Mouse (Mus musculus) CH12.LX (cell line): ENCODE data around the gene Klrb1b. TPM values are rescaled to one million over a fixed set of nuclear protein-coding genes. Genes with fewer than 3 reads are reported as not detected.

ENCODE experiments used
- DNase-seq: peaks from one replicate; pipeline ENCODE4 v3.0.0-alpha.2; 2013; ENCODE audit errors: extremely low read depth
- H3K27ac ChIP-seq: 2 replicates; pipeline ENCODE4 v1.5.1; 2012; ENCODE audit warnings: low read depth, mild to moderate bottlenecking, control low read depth, moderate library complexity; ENCODE audit not compliant: insufficient read depth
- H3K27me3 ChIP-seq: replicated peaks from 2 replicates; pipeline ENCODE3; 2012; ENCODE audit warnings: inconsistent platforms
- H3K36me3 ChIP-seq, 2 experiments: replicated peaks in 1 of 2; 2 replicates each; pipeline versions ENCODE3 to v1.6.1; 2012; ENCODE audit warnings: inconsistent platforms in 1 of 2, low read length in 1 of 2, mild to moderate bottlenecking in 1 of 2, mixed read lengths in 1 of 2, moderate library complexity in 1 of 2; ENCODE audit not compliant: control insufficient read depth in 1 of 2, insufficient read depth in 1 of 2
- H3K4me1 ChIP-seq, 2 experiments: 2 replicates each; pipeline ENCODE4 v1.6.1; 2012; ENCODE audit warnings: inconsistent platforms in 1 of 2, moderate library complexity in 1 of 2; ENCODE audit not compliant: insufficient read depth in 2 of 2, control insufficient read depth in 1 of 2
- H3K4me2 ChIP-seq: 2 replicates; pipeline ENCODE4 v1.6.1; 2012; ENCODE audit warnings: low read depth, mild to moderate bottlenecking, control low read depth; ENCODE audit not compliant: poor library complexity, insufficient read depth, severe bottlenecking
- H3K4me3 ChIP-seq, 3 experiments: fragments of 150-350 bp in 1 of 3; sonication (generic) in 1 of 3; replicated peaks in 1 of 3; 2 replicates each; pipeline versions ENCODE3 to v1.5.1; 2011 to 2012; ENCODE audit warnings: low read depth in 2 of 3, low read length in 2 of 3, mild to moderate bottlenecking in 2 of 3, moderate library complexity in 2 of 3, control low read depth in 1 of 3, improper control_type of control experiment in 1 of 3, inconsistent platforms in 1 of 3, mixed read lengths in 1 of 3; ENCODE audit not compliant: poor library complexity in 1 of 3
- H3K79me2 ChIP-seq: replicated peaks from 2 replicates; pipeline ENCODE4 v1.6.1; 2012; ENCODE audit warnings: mild to moderate bottlenecking, moderate library complexity; ENCODE audit not compliant: control insufficient read depth, poor library complexity, insufficient read depth, severe bottlenecking; ENCODE audit errors: extremely low read depth
- H3K9ac ChIP-seq: 2 replicates; pipeline ENCODE4 v1.6.1; 2012; ENCODE audit warnings: low read depth, mild to moderate bottlenecking, control low read depth, moderate library complexity; ENCODE audit not compliant: insufficient read depth
- H3K9me3 ChIP-seq: replicated peaks from 2 replicates; pipeline ENCODE3; 2012; ENCODE audit warnings: low read length, inconsistent platforms, mixed read lengths
- BHLHE40 ChIP-seq: IDR thresholded peaks from 2 replicates; pipeline ENCODE4 v1.6.1; 2011; ENCODE audit warnings: mild to moderate bottlenecking, low read depth, low read length, improper control_type of control experiment
- CHD1 ChIP-seq: IDR thresholded peaks from 2 replicates; pipeline ENCODE4 v1.6.1; 2012; ENCODE audit warnings: low read depth, low read length, improper control_type of control experiment, inconsistent platforms
- CHD2 ChIP-seq: IDR thresholded peaks from 2 replicates; pipeline ENCODE4 v1.6.1; 2011; ENCODE audit warnings: low read length, improper control_type of control experiment
- CTCF ChIP-seq, 2 experiments: IDR thresholded peaks in 1 of 2; conservative IDR thresholded peaks in 1 of 2; 2 replicates each; pipeline ENCODE4 v1.5.1; 2011 to 2012; ENCODE audit warnings: low read depth in 2 of 2, low read length in 2 of 2, improper control_type of control experiment in 1 of 2, inconsistent platforms in 1 of 2, mild to moderate bottlenecking in 1 of 2, moderate library complexity in 1 of 2
- E2F4 ChIP-seq: IDR thresholded peaks from 2 replicates; pipeline ENCODE4 v1.6.1; 2011; ENCODE audit warnings: low read depth, low read length, improper control_type of control experiment; ENCODE audit not compliant: insufficient replicate concordance
- ELF1 ChIP-seq: IDR thresholded peaks from 2 replicates; pipeline ENCODE4 v1.6.1; 2014; ENCODE audit warnings: low read depth, mild to moderate bottlenecking, inconsistent platforms, low read length, improper control_type of control experiment
- EP300 ChIP-seq: IDR thresholded peaks from 2 replicates; pipeline ENCODE4 v1.6.1; 2011; ENCODE audit warnings: low read length, improper control_type of control experiment
- ETS1 ChIP-seq: conservative IDR thresholded peaks from 2 replicates; pipeline ENCODE4 v1.6.1; 2012; ENCODE audit warnings: low read depth, mild to moderate bottlenecking, inconsistent platforms, low read length, improper control_type of control experiment, moderate library complexity
- GABPA ChIP-seq: IDR thresholded peaks from 2 replicates; pipeline ENCODE4 v1.6.1; 2012; ENCODE audit warnings: low read depth, low read length, improper control_type of control experiment, inconsistent platforms; ENCODE audit not compliant: insufficient replicate concordance
- HCFC1 ChIP-seq: IDR thresholded peaks from 2 replicates; pipeline ENCODE4 v1.6.1; 2012; ENCODE audit warnings: low read depth, mild to moderate bottlenecking, inconsistent platforms, low read length, improper control_type of control experiment
- IRF4 ChIP-seq: IDR thresholded peaks from 2 replicates; pipeline ENCODE4 v1.6.1; 2014; ENCODE audit warnings: low read depth, mild to moderate bottlenecking, inconsistent platforms, low read length, improper control_type of control experiment
- JUN ChIP-seq: IDR thresholded peaks from 2 replicates; pipeline ENCODE4 v1.6.1; 2011; ENCODE audit warnings: low read depth, mild to moderate bottlenecking, low read length, improper control_type of control experiment, moderate library complexity; ENCODE audit not compliant: insufficient read depth
- JUND ChIP-seq: conservative IDR thresholded peaks from 2 replicates; pipeline ENCODE4 v1.6.1; 2011; ENCODE audit warnings: low read depth, low read length, improper control_type of control experiment
- KAT2A ChIP-seq: IDR thresholded peaks from 2 replicates; pipeline ENCODE4 v1.6.1; 2012; ENCODE audit warnings: low read length, improper control_type of control experiment, inconsistent platforms; ENCODE audit not compliant: insufficient replicate concordance
- MAFK ChIP-seq: IDR thresholded peaks from 2 replicates; pipeline ENCODE4 v1.6.1; 2011; ENCODE audit warnings: low read length, improper control_type of control experiment; ENCODE audit not compliant: insufficient replicate concordance
- MAX ChIP-seq: IDR thresholded peaks from 2 replicates; pipeline ENCODE4 v1.6.1; 2011; ENCODE audit warnings: low read length, improper control_type of control experiment
- MAZ ChIP-seq: IDR thresholded peaks from 2 replicates; pipeline ENCODE4 v1.6.1; 2012; ENCODE audit warnings: low read depth, mild to moderate bottlenecking, inconsistent platforms, low read length, improper control_type of control experiment, moderate library complexity
- MEF2A ChIP-seq: IDR thresholded peaks from 2 replicates; pipeline ENCODE4 v1.6.1; 2014; ENCODE audit warnings: low read depth, mild to moderate bottlenecking, inconsistent platforms, low read length, improper control_type of control experiment, borderline replicate concordance
- MXI1 ChIP-seq: IDR thresholded peaks from 2 replicates; pipeline ENCODE4 v1.6.1; 2011; ENCODE audit warnings: mild to moderate bottlenecking, low read depth, low read length, improper control_type of control experiment
- MYC ChIP-seq: IDR thresholded peaks from 2 replicates; pipeline ENCODE4 v1.6.1; 2011; ENCODE audit warnings: low read depth, mild to moderate bottlenecking, improper control_type of control experiment, low read length
- NELFE ChIP-seq: IDR thresholded peaks from 2 replicates; pipeline ENCODE4 v1.6.1; 2011; ENCODE audit warnings: low read depth, low read length, improper control_type of control experiment
- NRF1 ChIP-seq: IDR thresholded peaks from 2 replicates; pipeline ENCODE4 v1.6.1; 2014; ENCODE audit warnings: low read depth, mild to moderate bottlenecking, inconsistent platforms, low read length, improper control_type of control experiment, moderate library complexity
- POLR2AphosphoS2 ChIP-seq: IDR thresholded peaks from 2 replicates; pipeline ENCODE4 v1.6.1; 2011; ENCODE audit warnings: low read depth, low read length, improper control_type of control experiment
- RAD21 ChIP-seq: IDR thresholded peaks from 2 replicates; pipeline ENCODE4 v1.6.1; 2011; ENCODE audit warnings: low read depth, mild to moderate bottlenecking, low read length, improper control_type of control experiment, moderate library complexity
- RCOR1 ChIP-seq: conservative IDR thresholded peaks from 2 replicates; pipeline ENCODE4 v1.6.1; 2012; ENCODE audit warnings: low read depth, mild to moderate bottlenecking, inconsistent platforms, low read length, improper control_type of control experiment
- SIN3A ChIP-seq: IDR thresholded peaks from 2 replicates; pipeline ENCODE4 v1.6.1; 2012; ENCODE audit warnings: low read length, improper control_type of control experiment, inconsistent platforms
- SMC3 ChIP-seq: IDR thresholded peaks from 2 replicates; pipeline ENCODE4 v1.6.1; 2011; ENCODE audit warnings: low read depth, low read length, improper control_type of control experiment
- TBP ChIP-seq: conservative IDR thresholded peaks from 2 replicates; pipeline ENCODE4 v1.6.1; 2011; ENCODE audit warnings: low read depth, low read length, improper control_type of control experiment
- TCF12 ChIP-seq: IDR thresholded peaks from 2 replicates; pipeline ENCODE4 v1.6.1; 2014; ENCODE audit warnings: low read depth, mild to moderate bottlenecking, inconsistent platforms, low read length, improper control_type of control experiment
- UBTF ChIP-seq: IDR thresholded peaks from 2 replicates; pipeline ENCODE4 v1.6.1; 2012; ENCODE audit warnings: low read depth, mild to moderate bottlenecking, inconsistent platforms, low read length, improper control_type of control experiment, moderate library complexity
- ZKSCAN1 ChIP-seq: IDR thresholded peaks from 2 replicates; pipeline ENCODE4 v1.6.1; 2012; ENCODE audit warnings: low read depth, inconsistent platforms, low read length, improper control_type of control experiment, borderline replicate concordance
- ZMIZ1 ChIP-seq: IDR thresholded peaks from 2 replicates; pipeline ENCODE4 v1.6.1; 2012; ENCODE audit warnings: low read depth, mild to moderate bottlenecking, inconsistent platforms, low read length, improper control_type of control experiment
- dilution Hi-C: fragments of 300-500 bp; cut with MboI; formaldehyde crosslinking; loops from 2 replicates; pipeline ENCODE4 v1.14.3; 2020; ENCODE audit warnings: low sequenced_read_pairs; ENCODE audit not compliant: extremely low pct_unique_long_range_greater_than_20kb, extremely low pct_ligation_motif_present
- in situ Hi-C: fragments of 300-500 bp; cut with MboI; formaldehyde crosslinking; loops from 3 replicates; pipeline ENCODE4 v1.14.3; 2019; ENCODE audit warnings: low sequenced_read_pairs, low pct_ligation_motif_present, low pct_unique_long_range_greater_than_20kb, mixed read lengths
- polyA plus RNA-seq: library from polyadenylated mRNA; unstranded; fragments of >175 nt; gene quantifications from 2 replicates; pipeline ENCODE4 v1.2.1, GENCODE M21; 2012; ENCODE audit warnings: low read depth; ENCODE audit not compliant: insufficient read length
- total RNA-seq, 2 experiments: library from RNA; depleted of rRNA; stranded (reverse); fragments of 300-350 nt in 1 of 2; fragments of >200 nt in 1 of 2; gene quantifications; 2 replicates each; pipeline ENCODE4 v1.2.3; 2012 to 2014

The Klrb1b gene
- total and polyA plus RNA-seq, 3 experiments: not detected

- TF ChIP-seq BHLHE40 (peak; percentile 29; the same call in 1 of the 2 replicates), MAZ (peak; percentile 32; the same call in 1 of the 2 replicates), ELF1 (no peak), ETS1 (peak; percentile 44), MEF2A (peak; percentile 50; the same call in 1 of the 2 replicates), KAT2A (0 out of 2 replicates have a peak, but pooled peaks have one; percentile 42), ZMIZ1 (no peak), CHD1 (0 out of 2 replicates have a peak, but pooled peaks have one; percentile 89), CTCF (conservative IDR thresholded peaks at IDR 0.05 in 1 of 2, IDR thresholded peaks at IDR 0.05 in 1 of 2; ENCODE audit: low read depth in 2 of 2, low read length in 2 of 2) (peak; percentile 58 to 94), RCOR1 (0 out of 2 replicates have a peak, but pooled peaks have one; percentile 39)
Measured at GRCm38 (mm10) chr6:128839266-128839771, 13.2 kb upstream of the Klrb1b start (continued).

- Histone ChIP-seq H3K27ac (peak overlapping the region; percentile 91), H3K36me3 (no peaks in the 10 kb centered on the region), H3K9me3 (no peaks in the 10 kb centered on the region), H3K9ac (peak overlapping the region; percentile 74), H3K4me2 (peak overlapping the region; percentile 75; the same call in 1 of the 2 replicates), H3K27me3 (no peaks in the 10 kb centered on the region), H3K4me1 (peaks cover 4 to 42% of the 10 kb centered on the region in 2 experiments; a peak in 3 of 4 replicates), H3K4me3 (peak overlapping the region; percentile 71 to 91 (median 89)), H3K79me2 (no peaks in the 10 kb centered on the region)
- in situ Hi-C loops (loop anchor here (25.0 kb wide), 1 partner anchor 524 kb away; no protein-coding TSS in a partner anchor), dilution Hi-C loops (no loop called here)
- peak; percentile 89 for DNase-seq
- TF ChIP-seq CHD1 (no peak), GABPA (no peak), MXI1 (no peak), SMC3 (no peak), TCF12 (no peak), JUN (no peak), NELFE (no peak), RAD21 (no peak), TBP (peak; percentile 100), ZKSCAN1 (no peak), SIN3A (no peak; the same call in 1 of the 2 replicates), MAFK (peak; percentile 94), KAT2A (peak; percentile 72; the same call in 1 of the 2 replicates), ETS1 (no peak), RCOR1 (no peak), CHD2 (no peak), UBTF (0 out of 2 replicates have a peak, but pooled peaks have one; percentile 55), IRF4 (peak; percentile 23; the same call in 1 of the 2 replicates), E2F4 (peak; percentile 65; the same call in 1 of the 2 replicates), JUND (peak; percentile 77), POLR2AphosphoS2 (no peak), MYC (no peak), ZMIZ1 (no peak), HCFC1 (no peak), CTCF (conservative IDR thresholded peaks at IDR 0.05 in 1 of 2, IDR thresholded peaks at IDR 0.05 in 1 of 2; ENCODE audit: low read depth in 2 of 2, low read length in 2 of 2) (no peak), MAX (no peak), BHLHE40 (peak; percentile 88), NRF1 (peak; percentile 66), EP300 (no peak)
Measured at GRCm38 (mm10) chr6:128838342-128839265, 12.5 kb upstream of the Klrb1b start.
